Mouse (Mus musculus) kidney, adult 2 months (tissue): Measurements from ENCODE around the gene Hemk1. TPM values are rescaled to one million over a fixed set of nuclear protein-coding genes. Genes with fewer than 3 reads are reported as not detected.

ENCODE experiments used
- DNase-seq: peaks from one replicate; pipeline ENCODE4 v3.0.0; 2021
- H3K27ac ChIP-seq: fragments of 200-500 bp; 2 replicates; pipeline ENCODE4 v1.5.1; 2012; ENCODE audit warnings: low read depth, low read length, control low read depth, inconsistent platforms; ENCODE audit not compliant: insufficient read depth
- H3K27me3 ChIP-seq: fragments of 200-500 bp; replicated peaks from 2 replicates; pipeline ENCODE4 v1.6.1; 2012; ENCODE audit warnings: mild to moderate bottlenecking, moderate library complexity, low read length, inconsistent platforms; ENCODE audit not compliant: control insufficient read depth, insufficient read depth
- H3K36me3 ChIP-seq: fragments of 200-500 bp; 2 replicates; pipeline ENCODE4 v1.6.1; 2012; ENCODE audit warnings: mild to moderate bottlenecking, moderate library complexity, low read length, inconsistent platforms; ENCODE audit not compliant: control insufficient read depth, insufficient read depth
- H3K4me1 ChIP-seq: fragments of 200-500 bp; 2 replicates; pipeline ENCODE4 v1.6.1; 2011; ENCODE audit warnings: low read length; ENCODE audit not compliant: control insufficient read depth, insufficient read depth
- H3K4me3 ChIP-seq: fragments of 200-500 bp; 2 replicates; pipeline ENCODE4 v1.5.1; 2011; ENCODE audit warnings: mild to moderate bottlenecking, low read depth, low read length, control low read depth; ENCODE audit not compliant: insufficient read depth
- CTCF ChIP-seq: fragments of 200-500 bp; conservative IDR thresholded peaks from 2 replicates; pipeline ENCODE4 v1.5.1; 2011; ENCODE audit warnings: low read depth, mild to moderate bottlenecking, control low read depth, low read length, moderate library complexity, mixed read lengths; ENCODE audit not compliant: insufficient read depth, insufficient read length
- POLR2A ChIP-seq: fragments of 200-500 bp; IDR thresholded peaks from one replicate; pipeline ENCODE4 v1.6.1; 2011; ENCODE audit warnings: low read depth, low read length, control low read depth
- WGBS: fragments of 180-500 bp; shearing (Covaris S2); methylation state at CpG from one replicate; pipeline ENCODE4 v1.1.7; 2018; 5-methylcytosine and 5-hydroxymethylcytosine counted together
- polyA plus RNA-seq: library from polyadenylated mRNA; depleted of rRNA; stranded (reverse); fragments of >200 nt; gene quantifications from 2 replicates; pipeline ENCODE4 v1.2.3, GENCODE M21; 2012

Hemk1 gene
- polyA plus RNA-seq, 1 experiment, result 35.0 TPM

DNA sequence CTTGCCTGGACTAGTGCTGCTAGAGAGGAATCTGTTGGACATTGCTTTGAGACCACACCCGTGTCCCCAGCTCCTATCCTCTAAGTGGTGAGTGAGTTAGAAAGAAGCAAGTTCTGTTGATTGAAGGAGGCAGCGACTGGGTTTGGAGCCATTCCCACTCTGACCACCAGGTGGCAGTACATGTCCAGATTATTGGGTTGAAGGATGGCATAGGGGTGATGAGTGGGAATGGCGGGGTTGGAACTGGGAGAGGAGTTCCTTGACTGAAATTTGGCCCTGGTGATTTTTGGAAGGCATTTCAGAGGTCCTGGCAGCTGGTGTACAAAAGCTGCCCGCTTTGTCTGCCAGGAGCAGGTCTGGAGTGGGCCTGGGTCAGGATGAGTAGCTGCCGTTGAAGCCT, 19.5 kb upstream of the Hemk1 start:
- Histone ChIP-seq H3K36me3 (no peaks in the 10 kb centered on the region), H3K27me3 (no peaks in the 10 kb centered on the region), H3K4me3 (no peak overlapping the region), H3K27ac (no peak overlapping the region), H3K4me1 (no peaks in the 10 kb centered on the region)
- DNase-seq, result peak; percentile 72
- TF ChIP-seq CTCF, result peak; percentile 93
- no peak for TF ChIP-seq POLR2A
- WGBS, result 31% methylated on average over 5 of the region's 5 CpGs

DNA sequence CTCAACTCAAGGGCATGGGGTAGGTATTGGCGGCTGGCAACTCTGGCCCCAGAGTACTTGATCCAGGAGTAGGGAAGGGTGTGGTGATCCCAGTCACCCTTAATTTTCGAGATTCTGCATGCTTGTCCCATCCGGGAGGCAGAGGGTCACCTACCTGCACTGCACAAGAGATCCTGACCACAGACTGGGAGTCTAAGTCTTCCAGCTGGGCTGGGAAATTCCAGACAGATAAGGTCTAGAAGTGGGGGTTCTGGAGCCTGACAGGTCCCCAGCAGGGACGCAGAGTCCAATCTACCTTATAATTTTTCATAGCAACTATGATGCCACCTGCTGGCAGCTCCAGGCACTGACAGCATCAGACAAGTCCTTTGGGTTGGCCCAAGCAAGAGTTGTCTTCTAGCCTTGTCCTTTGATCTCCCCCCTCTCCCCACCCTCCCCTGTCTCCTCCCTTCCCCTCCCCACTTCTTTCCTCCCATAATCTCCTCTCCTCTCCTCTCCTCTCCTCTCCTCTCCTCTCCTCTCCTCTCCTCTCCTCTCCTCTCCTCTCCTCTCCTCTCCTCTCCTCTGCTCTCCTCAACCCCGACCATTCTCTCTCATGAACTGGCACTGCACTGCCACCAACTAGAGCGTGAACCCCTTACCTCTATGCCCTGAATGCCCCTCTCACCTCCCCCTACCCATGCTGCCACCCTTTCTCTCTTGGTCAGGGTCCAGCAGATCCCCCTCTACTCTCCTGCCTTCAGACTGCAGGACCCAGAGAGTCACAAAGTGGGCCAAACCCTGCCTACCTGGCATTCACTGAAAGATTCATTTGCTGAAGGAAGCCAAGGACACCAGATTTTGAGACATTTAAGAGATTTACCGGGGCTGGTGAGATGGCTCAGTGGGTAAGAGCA, 18.0 kb upstream of the Hemk1 start:
- WGBS, result 45% methylated on average over 6 of the region's 7 CpGs
- Histone ChIP-seq H3K27ac (no peak overlapping the region), H3K36me3 (no peaks in the 10 kb centered on the region), H3K4me3 (no peak overlapping the region), H3K4me1 (no peaks in the 10 kb centered on the region), H3K27me3 (no peaks in the 10 kb centered on the region)
- DNase-seq, result peak; percentile 73
- TF ChIP-seq POLR2A, result no peak
- TF ChIP-seq CTCF, result peak; percentile 76

DNA sequence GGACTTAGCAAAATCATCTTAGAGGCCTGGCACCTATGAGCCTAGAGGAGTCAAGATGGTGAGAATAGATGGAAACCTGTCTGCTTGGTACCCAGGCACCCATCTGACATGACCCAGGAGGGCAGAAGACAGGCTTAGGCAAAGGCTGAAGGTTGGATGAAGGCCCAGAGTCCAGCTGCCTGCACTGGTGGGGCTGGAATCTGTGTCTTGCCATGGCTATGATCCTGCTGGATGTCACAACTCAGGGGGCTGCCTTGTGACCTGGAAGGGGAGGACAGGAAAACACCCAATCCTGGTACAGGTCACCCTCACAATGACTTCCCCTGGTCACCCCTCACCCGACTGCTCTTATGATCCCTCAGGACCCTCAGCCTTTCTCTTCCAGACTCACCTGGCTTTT, 16.7 kb upstream of the Hemk1 start:
- DNase-seq, result no peak
- Histone ChIP-seq H3K36me3 (no peaks in the 10 kb centered on the region), H3K4me3 (no peak overlapping the region), H3K27me3 (no peaks in the 10 kb centered on the region), H3K27ac (no peak overlapping the region), H3K4me1 (no peaks in the 10 kb centered on the region)
- WGBS, result 50% methylated on average over 1 of the region's 1 CpGs
- TF ChIP-seq POLR2A (no peak), CTCF (no peak)

DNA sequence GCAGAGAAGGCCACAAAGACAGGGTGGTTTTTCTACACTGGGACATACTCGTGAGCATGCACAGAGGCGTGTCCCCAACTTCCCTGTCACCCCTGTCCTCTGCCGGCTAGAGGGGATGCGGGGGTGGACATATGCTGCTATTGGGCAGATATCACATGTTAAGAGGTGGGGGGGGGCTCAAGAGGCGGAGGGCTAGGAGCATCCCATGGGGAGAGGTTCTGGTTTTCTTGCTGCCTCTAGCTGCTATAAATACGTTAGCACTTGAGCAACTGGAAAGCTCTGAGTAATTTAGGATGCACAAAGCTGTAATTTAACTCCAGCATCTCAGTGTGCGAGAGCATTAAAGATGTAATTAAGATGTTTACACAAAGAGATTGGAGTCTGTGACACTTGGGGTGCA, 11.2 kb upstream of the Hemk1 start:
- 65% methylated on average over 7 of the region's 7 CpGs for WGBS

DNA sequence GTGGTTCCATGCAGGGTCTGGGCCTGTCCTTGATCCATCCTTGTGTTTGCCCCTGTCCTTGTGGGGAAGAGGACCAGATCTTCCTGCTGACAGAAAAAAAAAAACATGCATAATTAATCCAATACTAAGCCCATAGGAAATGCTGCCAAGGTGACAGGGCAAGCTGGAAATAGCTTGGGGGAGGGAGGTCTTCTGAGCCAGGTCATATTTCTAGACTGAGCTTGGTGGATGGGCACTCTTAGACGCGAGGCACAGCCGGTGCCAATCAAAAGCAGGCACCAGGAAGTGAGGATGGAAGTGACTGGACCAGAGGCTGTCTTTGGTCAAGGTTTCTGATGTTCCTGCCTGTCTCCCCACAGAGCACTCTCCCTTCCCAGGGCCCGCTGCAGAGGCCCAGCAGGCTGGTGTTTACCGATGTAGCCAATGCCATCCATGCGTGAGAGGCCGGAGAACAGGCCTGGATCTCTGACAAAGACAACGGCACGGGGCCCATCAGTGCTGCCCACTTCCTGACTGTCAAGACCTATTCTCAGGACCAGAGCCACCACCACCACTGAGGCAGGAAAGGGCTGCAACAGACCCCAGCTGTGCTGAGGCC, 9.5 kb upstream of the Hemk1 start:
- Histone ChIP-seq H3K36me3 (no peaks in the 10 kb centered on the region), H3K4me3 (no peak overlapping the region), H3K27ac (no peak overlapping the region), H3K4me1 (peaks cover 9% of the 10 kb centered on the region; the same call in 1 of the 2 replicates), H3K27me3 (no peaks in the 10 kb centered on the region)
- DNase-seq, result no peak
- 56% methylated on average over 9 of the region's 9 CpGs for WGBS
- no peak for TF ChIP-seq CTCF

More for the DNA sequence above, 11.2 kb upstream of the Hemk1 start:
- no peaks in the 10 kb centered on the region for H3K36me3 ChIP-seq
- H3K4me3 ChIP-seq, result no peak overlapping the region
- no peak overlapping the region for H3K27ac ChIP-seq
- no peak for DNase-seq
- H3K27me3 ChIP-seq, result no peaks in the 10 kb centered on the region
- no peaks in the 10 kb centered on the region for H3K4me1 ChIP-seq
- no peak for TF ChIP-seq CTCF
- TF ChIP-seq POLR2A, result no peak

DNA sequence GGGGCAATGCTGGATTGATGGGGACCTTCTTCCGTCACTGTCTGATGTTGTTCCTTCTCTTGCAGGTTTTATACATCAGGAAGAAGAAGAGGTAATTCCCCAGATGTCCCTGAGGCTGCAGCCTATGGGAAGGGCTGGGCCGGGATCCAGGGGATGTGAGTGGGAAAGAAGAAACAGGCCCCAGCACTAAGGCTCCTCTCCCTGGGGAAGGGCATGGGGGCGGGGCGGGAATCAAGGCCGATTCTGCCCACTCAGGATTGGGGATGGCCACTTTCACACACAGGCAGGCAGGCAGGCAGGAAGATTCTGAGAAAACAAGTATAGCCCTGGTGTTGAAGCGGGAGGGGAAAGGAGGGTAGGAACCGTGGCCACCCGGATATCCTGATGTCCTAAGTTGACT, 7.9 kb upstream of the Hemk1 start:
- DNase-seq, result no peak
- H3K36me3 ChIP-seq, result no peaks in the 10 kb centered on the region
- 88% methylated on average over 8 of the region's 8 CpGs for WGBS
- no peak overlapping the region for H3K27ac ChIP-seq
- H3K4me3 ChIP-seq, result no peak overlapping the region
- no peaks in the 10 kb centered on the region for H3K27me3 ChIP-seq
- TF ChIP-seq CTCF, result no peak
- no peak for TF ChIP-seq POLR2A
- peaks cover 9% of the 10 kb centered on the region; the same call in 1 of the 2 replicates for H3K4me1 ChIP-seq

DNA sequence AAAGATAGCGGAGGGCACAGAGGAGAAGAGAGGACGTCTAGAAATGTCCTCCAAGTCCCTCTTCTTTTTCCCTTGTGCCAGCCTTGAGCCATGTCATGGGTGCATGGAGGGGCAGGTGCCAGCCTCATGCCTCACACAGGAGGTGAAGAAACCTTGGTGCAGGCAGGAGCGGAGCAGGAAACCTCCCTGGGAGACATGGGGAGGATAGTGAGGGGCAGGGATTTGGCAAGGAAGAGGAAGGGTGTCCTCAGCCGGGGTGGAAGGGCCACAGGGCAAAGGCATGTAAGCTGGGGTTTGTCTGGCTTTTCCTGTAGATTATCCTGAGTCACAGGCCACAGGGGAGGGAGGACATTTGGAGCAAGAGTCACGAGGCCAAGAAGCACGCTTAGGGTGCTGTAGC, 5.9 kb upstream of the Hemk1 start:
- no peak overlapping the region for H3K4me3 ChIP-seq
- TF ChIP-seq POLR2A (no peak), CTCF (no peak)
- H3K27ac ChIP-seq, result no peak overlapping the region
- H3K4me1 ChIP-seq, result peaks cover 9% of the 10 kb centered on the region; the same call in 1 of the 2 replicates
- no peaks in the 10 kb centered on the region for H3K36me3 ChIP-seq
- peak; percentile 17 for DNase-seq
- no peaks in the 10 kb centered on the region for H3K27me3 ChIP-seq
- WGBS, result 57% methylated on average over 6 of the region's 6 CpGs
